Mouse (Mus musculus): ENCODE measurements around the gene Atp2c2. TPM values are rescaled to one million over a fixed set of nuclear protein-coding genes. Genes with fewer than 3 reads are reported as not detected.
A peak's percentile ranks its signal among the peaks of the same experiment; 100 is the strongest.

Atp2c2 gene
- polyA plus RNA-seq, 1 experiment = not detected

DNA sequence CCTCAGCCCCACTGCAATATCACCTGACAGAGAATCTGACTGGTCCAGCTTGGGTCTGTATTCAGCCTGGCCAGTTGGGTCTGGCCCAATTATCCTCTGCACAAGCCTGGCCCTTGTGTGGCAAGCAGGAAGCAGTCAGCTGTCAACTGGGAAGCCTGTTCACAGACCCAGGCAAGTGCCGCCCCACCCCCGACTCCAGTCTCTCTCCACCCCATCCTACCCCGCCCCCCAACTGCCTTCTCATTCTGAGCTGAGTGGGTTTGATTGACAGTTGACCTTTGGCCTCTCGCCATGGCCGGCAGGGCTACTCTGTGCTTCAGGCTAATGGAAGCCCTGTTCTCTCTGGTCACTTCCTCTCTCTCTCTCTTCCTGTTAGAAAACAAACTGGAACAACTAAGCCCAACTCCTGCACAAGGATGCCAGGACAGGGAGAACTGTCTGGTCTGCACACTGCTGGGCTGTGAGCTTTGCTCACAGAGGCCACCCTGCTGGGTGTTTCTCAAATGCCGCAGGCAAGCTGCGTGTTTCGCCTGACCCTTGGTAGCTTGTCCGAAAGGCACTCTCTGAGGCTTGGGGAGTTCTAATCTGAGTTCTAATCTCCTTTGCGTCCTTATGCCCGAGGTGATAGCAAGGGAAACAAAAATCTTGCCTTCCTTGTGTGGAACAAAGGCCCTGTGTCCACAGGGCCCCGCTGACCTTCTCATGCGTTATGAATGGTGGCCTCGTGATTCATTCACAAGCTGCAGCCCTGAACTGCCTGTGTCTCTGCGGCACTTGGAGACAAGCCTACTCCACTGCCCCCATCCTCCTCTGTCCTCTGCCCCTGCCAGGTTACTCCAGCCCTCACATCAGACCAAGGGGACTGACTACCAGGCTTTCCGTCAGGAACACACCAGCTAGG, 92.2 kb downstream of the Atp2c2 start:
- WGBS = 44% methylated on average over 16 of the region's 16 CpGs

DNA sequence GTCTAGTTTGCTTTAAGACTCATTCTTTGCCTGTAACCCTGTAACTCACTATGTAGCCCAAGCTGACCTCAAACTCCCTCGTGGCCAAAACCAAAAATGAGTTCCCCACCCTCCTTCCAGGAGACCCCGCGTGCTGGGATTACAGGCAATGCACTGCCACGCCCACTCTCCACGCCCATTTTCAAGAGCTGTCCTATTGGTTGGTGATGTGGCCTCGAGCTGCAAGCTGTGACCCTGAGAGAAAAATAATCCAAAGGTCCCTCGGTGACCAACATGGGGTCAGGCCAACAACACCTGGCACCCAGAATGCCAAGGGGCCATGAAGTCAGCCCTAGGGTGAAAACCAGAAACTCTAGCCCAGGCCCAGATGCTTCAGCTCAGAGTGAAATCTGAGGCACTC, 94.9 kb downstream of the Atp2c2 start:
- Histone ChIP-seq H3K27ac (ENCODE audit: insufficient read depth, low read depth, low read length) (no peak overlapping the region), H3K4me3 (ENCODE audit: insufficient read depth, low read depth, low read length) (no peak overlapping the region), H3K4me1 (ENCODE audit: control insufficient read depth, insufficient read depth, low read length) (peaks cover 26% of the 10 kb centered on the region)
- TF ChIP-seq CTCF (IDR thresholded peaks at IDR 0.05; ENCODE audit: insufficient read depth, low read depth, low read length) (no peak), POLR2A (IDR thresholded peaks at IDR 0.05; ENCODE audit: insufficient read depth, low read depth, low read length) (no peak)
- 66% methylated on average over 7 of the region's 7 CpGs for WGBS

More for the DNA sequence above, 92.2 kb downstream of the Atp2c2 start:
- Histone ChIP-seq H3K4me1 (ENCODE audit: control insufficient read depth, insufficient read depth, low read length) (peaks cover 6% of the 10 kb centered on the region; the same call in 1 of the 2 replicates), H3K27ac (ENCODE audit: insufficient read depth, low read depth, low read length) (peak overlapping the region; percentile 54), H3K4me3 (ENCODE audit: insufficient read depth, low read depth, low read length) (no peak overlapping the region)
- TF ChIP-seq POLR2A (IDR thresholded peaks at IDR 0.05; ENCODE audit: insufficient read depth, low read depth, low read length) (no peak), CTCF (IDR thresholded peaks at IDR 0.05; ENCODE audit: insufficient read depth, low read depth, low read length) (no peak)

DNA sequence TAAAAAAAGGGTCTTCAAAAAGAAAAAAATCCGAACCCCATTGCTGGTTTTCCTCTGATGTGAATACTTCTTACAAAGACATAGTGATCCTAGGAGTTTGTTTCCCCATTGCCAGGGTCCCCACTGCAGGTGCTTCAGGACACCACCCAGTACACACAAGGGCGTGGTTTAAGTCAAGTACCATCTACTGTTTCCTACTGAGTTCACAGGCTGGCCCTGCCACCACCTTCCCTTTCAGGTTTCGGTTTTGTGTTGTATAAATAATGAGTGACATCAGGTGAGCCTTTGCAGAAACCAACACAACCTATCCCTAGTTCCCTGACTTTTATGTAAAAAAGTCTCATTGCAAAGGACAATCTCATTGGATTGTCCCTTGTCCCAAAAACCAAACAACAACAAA, 95.8 kb downstream of the Atp2c2 start:
- H3K27ac ChIP-seq (ENCODE audit: insufficient read depth, low read depth, low read length) = no peak overlapping the region
- whole genome bisulfite sequencing = 97% methylated on average over 3 of the region's 3 CpGs
- no peak overlapping the region for H3K4me3 ChIP-seq (ENCODE audit: insufficient read depth, low read depth, low read length)
- TF ChIP-seq POLR2A (IDR thresholded peaks at IDR 0.05; ENCODE audit: insufficient read depth, low read depth, low read length) (no peak), CTCF (IDR thresholded peaks at IDR 0.05; ENCODE audit: insufficient read depth, low read depth, low read length) (no peak)
- H3K4me1 ChIP-seq (ENCODE audit: control insufficient read depth, insufficient read depth, low read length) = peaks cover 34% of the 10 kb centered on the region

DNA sequence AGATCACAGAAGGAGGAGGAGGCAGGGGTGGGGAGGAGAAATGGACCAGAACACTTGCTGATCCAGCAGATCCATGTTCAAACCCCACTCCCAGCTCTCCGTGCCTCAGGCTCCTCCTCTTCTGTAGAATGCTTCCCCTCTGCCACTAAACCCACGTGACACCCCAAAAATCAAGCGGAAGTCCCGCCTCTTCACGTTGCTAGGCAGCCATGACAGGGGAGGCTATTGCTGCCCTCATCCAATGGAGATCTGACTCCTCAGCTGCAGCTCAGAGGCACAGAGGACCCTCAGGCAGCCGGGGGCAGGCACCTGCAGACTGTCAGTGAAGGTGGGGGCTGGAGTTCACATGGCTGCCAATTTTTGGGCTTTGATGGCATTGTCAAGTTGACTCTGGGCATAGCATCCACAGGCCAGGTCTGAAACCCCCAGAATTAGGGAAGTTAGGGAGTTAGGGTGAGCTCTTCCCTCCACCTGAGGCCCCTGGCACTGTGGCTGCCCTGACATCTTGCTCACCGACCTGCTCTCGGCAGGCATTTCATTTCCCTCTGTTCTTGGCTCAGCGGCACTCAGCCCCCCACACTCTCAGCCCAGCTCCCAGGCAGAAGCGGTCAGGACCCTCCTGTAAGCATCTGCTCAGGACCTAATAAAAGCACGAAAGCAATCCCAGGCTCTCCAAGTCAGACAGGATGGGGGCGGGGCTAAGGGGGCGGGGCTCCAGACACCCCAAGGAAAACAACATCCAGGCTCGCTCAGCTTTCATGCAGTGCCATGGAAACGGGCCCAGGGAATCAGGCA, 98.6 kb downstream of the Atp2c2 start:
- peaks cover 43% of the 10 kb centered on the region for H3K4me1 ChIP-seq (ENCODE audit: control insufficient read depth, insufficient read depth, low read length)
- H3K27ac ChIP-seq (ENCODE audit: insufficient read depth, low read depth, low read length) = peak overlapping the region; percentile 97
- no peak; the same call in 1 of the 2 replicates for TF ChIP-seq CTCF (IDR thresholded peaks at IDR 0.05; ENCODE audit: insufficient read depth, low read depth, low read length)
- TF ChIP-seq POLR2A (IDR thresholded peaks at IDR 0.05; ENCODE audit: insufficient read depth, low read depth, low read length) = no peak
- WGBS = 10% methylated on average over 15 of the region's 15 CpGs
- peak overlapping the region; percentile 4; the same call in 1 of the 2 replicates for H3K4me3 ChIP-seq (ENCODE audit: insufficient read depth, low read depth, low read length)

DNA sequence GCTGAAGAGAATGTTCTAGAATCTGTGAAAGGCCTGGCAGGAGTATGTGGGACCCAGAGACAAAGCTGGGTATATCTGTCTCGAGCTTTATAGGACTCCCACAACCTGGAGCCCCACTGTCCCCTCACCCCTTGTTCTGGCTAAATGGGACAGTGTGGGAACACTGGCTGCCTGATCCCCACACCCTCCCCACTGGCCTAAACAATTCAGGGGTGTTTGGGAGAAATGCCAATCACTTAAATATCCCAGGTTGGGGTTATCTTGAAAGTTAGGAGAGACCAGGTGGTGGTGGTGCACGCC, 99.1 kb downstream of the Atp2c2 start:
- peaks cover 43% of the 10 kb centered on the region for H3K4me1 ChIP-seq (ENCODE audit: control insufficient read depth, insufficient read depth, low read length)
- 51% methylated on average over 2 of the region's 2 CpGs for WGBS
- TF ChIP-seq POLR2A (IDR thresholded peaks at IDR 0.05; ENCODE audit: insufficient read depth, low read depth, low read length) (no peak), CTCF (IDR thresholded peaks at IDR 0.05; ENCODE audit: insufficient read depth, low read depth, low read length) (no peak)
- peak overlapping the region; percentile 82 for H3K27ac ChIP-seq (ENCODE audit: insufficient read depth, low read depth, low read length)
- no peak overlapping the region for H3K4me3 ChIP-seq (ENCODE audit: insufficient read depth, low read depth, low read length)

DNA sequence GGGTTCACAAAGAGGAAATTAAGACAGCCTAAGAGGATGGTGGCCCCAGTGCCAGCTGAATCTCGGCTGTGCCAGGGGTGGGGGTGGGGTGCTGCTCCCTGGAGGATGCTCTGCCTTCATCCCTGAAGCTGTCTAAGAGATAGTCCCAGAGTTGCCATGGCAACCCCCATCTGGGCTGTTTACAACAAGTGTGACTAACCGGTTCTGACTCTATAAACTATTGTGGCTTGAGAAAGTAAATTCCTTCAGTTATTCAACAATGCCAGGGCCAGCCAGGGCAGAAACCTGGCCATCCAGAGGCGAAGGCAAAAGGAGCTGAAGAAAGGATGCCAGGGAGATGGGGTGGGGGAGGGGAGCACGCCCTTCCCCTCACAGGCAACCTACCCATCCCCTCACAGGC, 101.4 kb downstream of the Atp2c2 start:
- WGBS = 11% methylated on average over 4 of the region's 4 CpGs
- TF ChIP-seq CTCF (IDR thresholded peaks at IDR 0.05; ENCODE audit: insufficient read depth, low read depth, low read length) = no peak
- no peak overlapping the region for H3K4me3 ChIP-seq (ENCODE audit: insufficient read depth, low read depth, low read length)
- peaks cover 48% of the 10 kb centered on the region for H3K4me1 ChIP-seq (ENCODE audit: control insufficient read depth, insufficient read depth, low read length)
- peak overlapping the region; percentile 90 for H3K27ac ChIP-seq (ENCODE audit: insufficient read depth, low read depth, low read length)

DNA sequence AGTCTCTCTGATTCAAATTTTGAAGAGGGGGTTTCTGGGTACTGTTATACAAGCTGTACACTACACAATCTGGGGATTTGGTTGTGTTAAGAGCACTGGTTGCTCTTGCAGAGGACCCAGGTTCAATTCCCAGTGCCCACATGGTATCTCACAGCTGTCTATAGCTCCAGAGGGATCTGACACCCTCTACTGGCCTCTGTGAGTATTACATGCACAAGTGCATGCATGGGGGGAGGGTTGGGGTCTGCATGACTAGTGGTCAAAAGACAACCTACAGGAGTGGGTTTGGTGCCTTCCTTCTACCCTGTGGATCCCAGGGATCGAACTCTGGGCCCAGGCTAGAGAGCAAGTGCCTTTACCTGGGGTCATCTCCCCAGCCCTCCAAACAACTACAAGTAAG, 102.8 kb downstream of the Atp2c2 start:
- no peak overlapping the region for H3K27ac ChIP-seq (ENCODE audit: insufficient read depth, low read depth, low read length)
- 93% methylated on average over 1 of the region's 1 CpGs for WGBS
- H3K4me3 ChIP-seq (ENCODE audit: insufficient read depth, low read depth, low read length) = no peak overlapping the region
- TF ChIP-seq CTCF (IDR thresholded peaks at IDR 0.05; ENCODE audit: insufficient read depth, low read depth, low read length) (peak; percentile 21; the same call in 1 of the 2 replicates), POLR2A (IDR thresholded peaks at IDR 0.05; ENCODE audit: insufficient read depth, low read depth, low read length) (no peak)
- H3K4me1 ChIP-seq (ENCODE audit: control insufficient read depth, insufficient read depth, low read length) = peaks cover 58% of the 10 kb centered on the region

DNA sequence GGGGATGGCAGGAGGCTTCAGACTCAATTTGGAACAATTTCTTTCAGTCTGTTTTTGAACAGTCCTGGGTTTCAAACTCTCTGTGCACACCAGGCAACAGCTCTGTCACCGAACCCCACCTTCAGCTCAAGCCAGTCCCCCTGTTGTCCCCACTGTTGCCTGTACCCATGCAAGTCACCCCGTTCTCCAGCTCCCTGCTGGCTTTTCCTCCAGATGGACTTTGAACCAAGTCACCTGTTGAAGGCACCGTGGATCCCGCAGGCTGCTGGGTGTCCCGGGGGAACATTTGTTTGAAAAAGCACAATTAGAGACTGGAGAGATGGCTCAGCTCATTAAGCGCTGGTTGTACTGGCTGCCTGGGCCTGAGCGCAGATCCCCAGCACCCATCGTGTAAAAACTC, 105.5 kb downstream of the Atp2c2 start:
- 71% methylated on average over 8 of the region's 8 CpGs for WGBS
- no peak overlapping the region for H3K4me3 ChIP-seq (ENCODE audit: insufficient read depth, low read depth, low read length)
- no peak overlapping the region for H3K27ac ChIP-seq (ENCODE audit: insufficient read depth, low read depth, low read length)
- H3K4me1 ChIP-seq (ENCODE audit: control insufficient read depth, insufficient read depth, low read length) = peaks cover 51% of the 10 kb centered on the region
- TF ChIP-seq POLR2A (IDR thresholded peaks at IDR 0.05; ENCODE audit: insufficient read depth, low read depth, low read length) = no peak
- TF ChIP-seq CTCF (IDR thresholded peaks at IDR 0.05; ENCODE audit: insufficient read depth, low read depth, low read length) = no peak

Data from olfactory bulb, adult 2 months (tissue).